Comparison of ENCODE assay signal across 12 mouse cellular contexts in the genomic region with DNA sequence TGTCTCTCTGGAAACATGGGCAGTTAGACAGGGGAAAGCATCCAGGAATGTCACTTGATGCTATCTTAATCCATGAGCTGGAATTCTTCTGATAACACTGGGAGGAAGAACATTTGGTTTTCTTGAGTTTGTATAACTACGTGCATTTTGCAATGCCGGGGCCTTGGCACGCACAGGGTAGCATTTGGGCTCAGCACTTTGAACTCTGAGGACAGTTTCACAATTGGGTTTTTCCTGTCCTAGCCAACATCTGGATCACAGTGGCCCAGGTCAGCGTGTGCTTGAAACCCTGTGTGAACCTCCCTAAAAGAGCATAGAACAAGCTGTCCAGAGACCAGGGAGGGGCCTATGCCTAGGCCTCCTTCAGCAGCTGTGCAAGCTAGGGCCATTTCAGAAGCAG.
DNase-seq lines count a peak whose midpoint lies in the region; ATAC-seq and TF ChIP-seq lines count a peak whose summit lies in the region.
"Had no signal": no experiment of that assay in that cellular context is flagged by ENCODE, and none has a peak within 500 bp of the region (broad histone marks: within the 10 kb centered on the region; RNA-seq: fewer than 3 reads in every experiment).

No protein-coding gene starts in this region.

- H3K27ac ChIP-seq in hindbrain, postnatal 0 days = peak overlapping the region; percentile 62; the same call in 1 of the 2 replicates
- H3K27ac ChIP-seq in hindbrain, embryonic 11.5 days (ENCODE audit: low read depth, low read length) = no peak overlapping the region
- no peak overlapping the region for H3K27ac ChIP-seq in lung, embryonic 15.5 days
- no peak overlapping the region for H3K27ac ChIP-seq in midbrain, embryonic 16.5 days (ENCODE audit: low read length)
- no peak overlapping the region for H3K27ac ChIP-seq in stomach, postnatal 0 days (replicated peaks)
- H3K27ac ChIP-seq: embryonic facial prominence, embryonic 12.5 days; hindbrain, embryonic 15.5 days; liver, embryonic 14.5 days had no signal

- no peak overlapping the region for H3K4me3 ChIP-seq in hindbrain, postnatal 0 days (ENCODE audit: low read length)
- H3K4me3 ChIP-seq in hindbrain, embryonic 11.5 days (ENCODE audit: low read depth, low read length) = no peak overlapping the region
- no peak overlapping the region for H3K4me3 ChIP-seq in lung, embryonic 15.5 days
- H3K4me3 ChIP-seq in midbrain, embryonic 16.5 days (ENCODE audit: low read depth, low read length) = no peak overlapping the region
- no peak overlapping the region for H3K4me3 ChIP-seq in stomach, postnatal 0 days (ENCODE audit: low read depth, low read length)
- H3K4me3 ChIP-seq: embryonic facial prominence, embryonic 12.5 days; hindbrain, embryonic 15.5 days had no signal

- no peak overlapping the region for H3K9ac ChIP-seq in hindbrain, postnatal 0 days (replicated peaks; ENCODE audit: low read length)
- no peak overlapping the region for H3K9ac ChIP-seq in hindbrain, embryonic 11.5 days (ENCODE audit: low read depth, low read length)
- H3K9ac ChIP-seq in lung, embryonic 15.5 days = no peak overlapping the region
- no peak overlapping the region for H3K9ac ChIP-seq in midbrain, embryonic 16.5 days (ENCODE audit: low read depth, low read length)
- no peak overlapping the region for H3K9ac ChIP-seq in stomach, postnatal 0 days (ENCODE audit: low read length)
- H3K9ac ChIP-seq: embryonic facial prominence, embryonic 12.5 days; hindbrain, embryonic 15.5 days; liver, embryonic 14.5 days had no signal

- no peaks in the 10 kb centered on the region for H3K36me3 ChIP-seq in hindbrain, postnatal 0 days (ENCODE audit: insufficient read depth, low read length)
- H3K36me3 ChIP-seq in hindbrain, embryonic 11.5 days (ENCODE audit: control insufficient read depth, insufficient read depth, low read length) = no peaks in the 10 kb centered on the region
- H3K36me3 ChIP-seq in lung, embryonic 15.5 days = no peaks in the 10 kb centered on the region
- no peaks in the 10 kb centered on the region for H3K36me3 ChIP-seq in midbrain, embryonic 16.5 days (ENCODE audit: control insufficient read depth, insufficient read depth, low read length)
- no peaks in the 10 kb centered on the region for H3K36me3 ChIP-seq in stomach, postnatal 0 days (ENCODE audit: control insufficient read depth, insufficient read depth, low read length)
- H3K36me3 ChIP-seq: embryonic facial prominence, embryonic 12.5 days; hindbrain, embryonic 15.5 days had no signal

- H3K4me1 ChIP-seq in hindbrain, postnatal 0 days (ENCODE audit: insufficient read depth, low read length) = no peaks in the 10 kb centered on the region; the same call in 1 of the 2 replicates
- no peaks in the 10 kb centered on the region for H3K4me1 ChIP-seq in hindbrain, embryonic 11.5 days (replicated peaks; ENCODE audit: control insufficient read depth, insufficient read depth, low read length)
- no peaks in the 10 kb centered on the region; the same call in 1 of the 2 replicates for H3K4me1 ChIP-seq in lung, embryonic 15.5 days
- no peaks in the 10 kb centered on the region for H3K4me1 ChIP-seq in midbrain, embryonic 16.5 days (ENCODE audit: control insufficient read depth, insufficient read depth, low read length)
- no peaks in the 10 kb centered on the region for H3K4me1 ChIP-seq in stomach, postnatal 0 days (replicated peaks; ENCODE audit: control insufficient read depth, insufficient read depth)
- H3K4me1 ChIP-seq: embryonic facial prominence, embryonic 12.5 days; hindbrain, embryonic 15.5 days had no signal

- no peak overlapping the region for H3K4me2 ChIP-seq in hindbrain, postnatal 0 days (ENCODE audit: low read depth, low read length)
- H3K4me2 ChIP-seq in hindbrain, embryonic 11.5 days (replicated peaks; ENCODE audit: low read depth, low read length) = no peak overlapping the region
- no peak overlapping the region for H3K4me2 ChIP-seq in lung, embryonic 15.5 days
- H3K4me2 ChIP-seq in midbrain, embryonic 16.5 days (ENCODE audit: low read length) = no peak overlapping the region
- H3K4me2 ChIP-seq in stomach, postnatal 0 days (replicated peaks; ENCODE audit: low read depth) = no peak overlapping the region
- H3K4me2 ChIP-seq: embryonic facial prominence, embryonic 12.5 days; hindbrain, embryonic 15.5 days had no signal

- no peak for DNase-seq in hindbrain, postnatal 0 days (ENCODE audit: low spot score)
- no peak for DNase-seq in hindbrain, embryonic 11.5 days (ENCODE audit: low spot score)
- peak; percentile 79 for DNase-seq in adipocyte (ENCODE audit: low spot score)
- peak; percentile 36 for DNase-seq in brain, adult 2 months (ENCODE audit: low read depth, low spot score)
- DNase-seq in stomach, postnatal 0 days (ENCODE audit: low spot score) = no peak
- no peak for DNase-seq in B cell, adult 2 months

- no peak for ATAC-seq in hindbrain, postnatal 0 days
- no peak for ATAC-seq in hindbrain, embryonic 11.5 days (ENCODE audit: low FRiP score)
- ATAC-seq in lung, embryonic 15.5 days (ENCODE audit: borderline replicate concordance, extremely low read depth, low FRiP score, low TSS enrichment) = peak; percentile 70; the same call in 1 of the 2 replicates
- no peak for ATAC-seq in midbrain, embryonic 16.5 days
- no peak for ATAC-seq in stomach, postnatal 0 days (ENCODE audit: low FRiP score, low TSS enrichment)

- no peak for TF ChIP-seq EP300 in stomach, postnatal 0 days (optimal IDR thresholded peaks at IDR 0.05)

- H3K27me3 ChIP-seq in hindbrain, postnatal 0 days (ENCODE audit: insufficient read depth, low read length) = no peaks in the 10 kb centered on the region
- no peaks in the 10 kb centered on the region for H3K27me3 ChIP-seq in hindbrain, embryonic 11.5 days (ENCODE audit: control insufficient read depth, insufficient read depth, low read length)
- H3K27me3 ChIP-seq in lung, embryonic 15.5 days = no peaks in the 10 kb centered on the region
- no peaks in the 10 kb centered on the region for H3K27me3 ChIP-seq in midbrain, embryonic 16.5 days (ENCODE audit: control insufficient read depth, insufficient read depth, low read depth, low read length)
- H3K27me3 ChIP-seq in stomach, postnatal 0 days (ENCODE audit: control insufficient read depth, insufficient read depth, low read length) = no peaks in the 10 kb centered on the region
- H3K27me3 ChIP-seq: CH12.LX; embryonic facial prominence, embryonic 12.5 days; hindbrain, embryonic 15.5 days had no signal

- WGBS in hindbrain, postnatal 0 days = 83% methylated on average over 4 of the region's 4 CpGs
- WGBS in hindbrain, embryonic 11.5 days = 90% methylated on average over 4 of the region's 4 CpGs
- WGBS in lung, embryonic 15.5 days = 53% methylated on average over 4 of the region's 4 CpGs
- WGBS in midbrain, embryonic 16.5 days = 89% methylated on average over 4 of the region's 4 CpGs
- 63% methylated on average over 4 of the region's 4 CpGs for WGBS in stomach, postnatal 0 days

- H3K9me3 ChIP-seq in hindbrain, postnatal 0 days (ENCODE audit: low read length) = no peaks in the 10 kb centered on the region
- no peaks in the 10 kb centered on the region for H3K9me3 ChIP-seq in hindbrain, embryonic 11.5 days (ENCODE audit: control insufficient read depth, low read length)
- H3K9me3 ChIP-seq in lung, embryonic 15.5 days = no peaks in the 10 kb centered on the region
- H3K9me3 ChIP-seq in midbrain, embryonic 16.5 days (replicated peaks; ENCODE audit: control insufficient read depth, low read length, poor library complexity, severe bottlenecking) = no peaks in the 10 kb centered on the region
- no peaks in the 10 kb centered on the region for H3K9me3 ChIP-seq in stomach, postnatal 0 days (ENCODE audit: control insufficient read depth, low read length)
- H3K9me3 ChIP-seq: embryonic facial prominence, embryonic 12.5 days; hindbrain, embryonic 15.5 days had no signal

- no peak for TF ChIP-seq CTCF in hindbrain, postnatal 0 days (IDR thresholded peaks at IDR 0.05; ENCODE audit: low read depth)
- TF ChIP-seq CTCF in stomach, postnatal 0 days (IDR thresholded peaks at IDR 0.05; ENCODE audit: low read depth) = no peak

Comparison
In these comparisons a context has a peak if more than half of its experiments do, and no peak if none do; other contexts are left out.
1. DNase-seq: peak in adipocyte (single experiment) and brain, adult 2 months (single experiment); none in hindbrain, postnatal 0 days (single experiment), hindbrain, embryonic 11.5 days (single experiment), stomach, postnatal 0 days (single experiment) and B cell, adult 2 months (0 of 2).